Mouse (Mus musculus): ENCODE measurements around the gene Ccz1.

Gene Ccz1

GRCm38 (mm10) chr5:143941588-143941987, 73.1 kb downstream of the Ccz1 start:
- no peak for DNase-seq (ENCODE audit: low read depth)
